Mouse (Mus musculus): ENCODE results near the gene Apoh. TPM values are rescaled to one million over a fixed set of nuclear protein-coding genes. Genes with fewer than 3 reads are reported as not detected.

Gene Apoh
- polyA plus RNA-seq, 1 experiment from 2014 or later = 0.19 TPM

- DNase-seq (ENCODE audit: low spot score) = no peak
- WGBS = 71% methylated on average over 10 of the region's 10 CpGs
Measured at GRCm38 (mm10) chr11:108301796-108302490, 41.2 kb upstream of the Apoh start.

GRCm38 (mm10) chr11:108303787-108304186 lies 39.4 kb upstream of the Apoh start:
- Histone ChIP-seq H3K9me3 (ENCODE audit: control insufficient read depth, low read length) (no peaks in the 10 kb centered on the region), H3K4me3 (ENCODE audit: low read depth, low read length) (no peak overlapping the region), H3K36me3 (ENCODE audit: control insufficient read depth, insufficient read depth, low read length) (no peaks in the 10 kb centered on the region), H3K27me3 (ENCODE audit: control insufficient read depth, insufficient read depth, low read length) (no peaks in the 10 kb centered on the region), H3K9ac (ENCODE audit: low read depth, low read length) (no peak overlapping the region), H3K27ac (ENCODE audit: low read depth, low read length) (no peak overlapping the region), H3K4me2 (replicated peaks; ENCODE audit: low read depth, low read length) (no peak overlapping the region), H3K4me1 (replicated peaks; ENCODE audit: control insufficient read depth, insufficient read depth, low read length) (no peaks in the 10 kb centered on the region)
- DNase-seq (ENCODE audit: low spot score) = no peak
- 96% methylated on average over 4 of the region's 4 CpGs for WGBS
- ATAC-seq (ENCODE audit: low FRiP score) = no peak

More at GRCm38 (mm10) chr11:108301796-108302490, 41.2 kb upstream of the Apoh start:
- H3K9ac ChIP-seq (ENCODE audit: low read depth, low read length) = no peak overlapping the region
- H3K27ac ChIP-seq (ENCODE audit: low read depth, low read length) = no peak overlapping the region
- H3K4me2 ChIP-seq (replicated peaks; ENCODE audit: low read depth, low read length) = no peak overlapping the region
- H3K4me1 ChIP-seq (replicated peaks; ENCODE audit: control insufficient read depth, insufficient read depth, low read length) = no peaks in the 10 kb centered on the region
- H3K4me3 ChIP-seq (ENCODE audit: low read depth, low read length) = no peak overlapping the region
- ATAC-seq (ENCODE audit: low FRiP score) = no peak
- H3K27me3 ChIP-seq (ENCODE audit: control insufficient read depth, insufficient read depth, low read length) = no peaks in the 10 kb centered on the region
- H3K36me3 ChIP-seq (ENCODE audit: control insufficient read depth, insufficient read depth, low read length) = no peaks in the 10 kb centered on the region
- no peaks in the 10 kb centered on the region for H3K9me3 ChIP-seq (ENCODE audit: control insufficient read depth, low read length)

- Histone ChIP-seq H3K9me3 (ENCODE audit: control insufficient read depth, low read length) (no peaks in the 10 kb centered on the region), H3K4me3 (ENCODE audit: low read depth, low read length) (no peak overlapping the region), H3K4me1 (replicated peaks; ENCODE audit: control insufficient read depth, insufficient read depth, low read length) (no peaks in the 10 kb centered on the region), H3K27ac (ENCODE audit: low read depth, low read length) (no peak overlapping the region), H3K36me3 (ENCODE audit: control insufficient read depth, insufficient read depth, low read length) (no peaks in the 10 kb centered on the region), H3K4me2 (replicated peaks; ENCODE audit: low read depth, low read length) (no peak overlapping the region), H3K9ac (ENCODE audit: low read depth, low read length) (no peak overlapping the region), H3K27me3 (ENCODE audit: control insufficient read depth, insufficient read depth, low read length) (no peaks in the 10 kb centered on the region)
- ATAC-seq (ENCODE audit: low FRiP score) (no peak), DNase-seq (ENCODE audit: low spot score) (no peak)
- WGBS = 87% methylated on average over 7 of the region's 7 CpGs
Measured at GRCm38 (mm10) chr11:108307258-108307657, 35.9 kb upstream of the Apoh start.

- no peaks in the 10 kb centered on the region for H3K27me3 ChIP-seq (ENCODE audit: control insufficient read depth, insufficient read depth, low read length)
- ATAC-seq (ENCODE audit: low FRiP score) (no peak), DNase-seq (ENCODE audit: low spot score) (no peak)
- H3K36me3 ChIP-seq (ENCODE audit: control insufficient read depth, insufficient read depth, low read length) = no peaks in the 10 kb centered on the region
- 93% methylated on average over 5 of the region's 5 CpGs for WGBS
- no peak overlapping the region for H3K9ac ChIP-seq (ENCODE audit: low read depth, low read length)
- no peak overlapping the region for H3K4me3 ChIP-seq (ENCODE audit: low read depth, low read length)
- no peaks in the 10 kb centered on the region for H3K4me1 ChIP-seq (replicated peaks; ENCODE audit: control insufficient read depth, insufficient read depth, low read length)
- no peaks in the 10 kb centered on the region for H3K9me3 ChIP-seq (ENCODE audit: control insufficient read depth, low read length)
- no peak overlapping the region for H3K4me2 ChIP-seq (replicated peaks; ENCODE audit: low read depth, low read length)
- H3K27ac ChIP-seq (ENCODE audit: low read depth, low read length) = no peak overlapping the region
Measured at GRCm38 (mm10) chr11:108308253-108308652, 34.9 kb upstream of the Apoh start.

DNA sequence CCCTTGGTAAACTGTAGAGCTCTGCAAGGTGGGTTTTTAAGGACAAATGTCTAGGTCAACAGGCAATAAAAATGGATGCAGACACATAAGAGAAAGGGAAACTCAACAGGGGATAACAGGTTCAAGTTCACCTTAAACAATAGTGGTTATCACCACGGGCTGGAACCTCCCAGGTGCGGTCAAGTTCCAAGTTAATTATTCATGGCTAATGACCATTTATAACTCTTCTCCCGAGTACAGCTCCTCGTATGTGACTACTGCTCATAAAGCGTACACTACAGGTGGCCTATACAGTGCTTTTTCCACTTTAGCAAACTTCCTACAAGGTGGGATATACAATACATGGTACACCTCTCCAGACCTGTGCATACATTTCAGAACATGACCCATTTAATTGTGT lies 33.4 kb upstream of the Apoh start:
- no peak overlapping the region for H3K4me2 ChIP-seq (replicated peaks; ENCODE audit: low read depth, low read length)
- no peak overlapping the region for H3K9ac ChIP-seq (ENCODE audit: low read depth, low read length)
- DNase-seq (ENCODE audit: low spot score) (no peak), ATAC-seq (ENCODE audit: low FRiP score) (no peak)
- no peaks in the 10 kb centered on the region for H3K27me3 ChIP-seq (ENCODE audit: control insufficient read depth, insufficient read depth, low read length)
- 90% methylated on average over 5 of the region's 5 CpGs for WGBS
- no peak overlapping the region for H3K4me3 ChIP-seq (ENCODE audit: low read depth, low read length)
- H3K36me3 ChIP-seq (ENCODE audit: control insufficient read depth, insufficient read depth, low read length) = no peaks in the 10 kb centered on the region
- no peaks in the 10 kb centered on the region for H3K4me1 ChIP-seq (replicated peaks; ENCODE audit: control insufficient read depth, insufficient read depth, low read length)
- no peaks in the 10 kb centered on the region for H3K9me3 ChIP-seq (ENCODE audit: control insufficient read depth, low read length)
- H3K27ac ChIP-seq (ENCODE audit: low read depth, low read length) = no peak overlapping the region

GRCm38 (mm10) chr11:108311912-108312311 lies 31.2 kb upstream of the Apoh start:
- Histone ChIP-seq H3K27me3 (ENCODE audit: control insufficient read depth, insufficient read depth, low read length) (no peaks in the 10 kb centered on the region), H3K4me2 (replicated peaks; ENCODE audit: low read depth, low read length) (no peak overlapping the region)

DNA sequence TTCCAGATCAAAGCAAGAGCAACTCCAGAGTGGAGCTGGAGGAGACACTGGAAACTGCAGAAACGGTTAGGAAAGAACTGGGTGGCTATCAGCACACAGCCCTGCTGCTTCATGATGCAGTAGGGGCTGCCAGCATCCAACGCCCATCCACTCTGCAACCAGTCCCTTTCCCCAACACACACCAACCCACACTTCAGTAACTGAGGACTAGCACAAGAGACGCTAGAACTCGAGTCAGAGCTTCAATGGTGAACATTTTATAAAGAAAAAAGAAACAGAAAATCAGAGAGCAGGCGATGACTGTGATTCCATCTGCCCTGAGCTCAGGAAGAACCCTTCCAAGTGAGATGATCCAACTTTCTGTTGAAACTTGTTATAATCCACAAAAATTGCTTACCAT lies 30.6 kb upstream of the Apoh start:
- H3K27me3 ChIP-seq (ENCODE audit: control insufficient read depth, insufficient read depth, low read length) = no peaks in the 10 kb centered on the region
- DNase-seq (ENCODE audit: low spot score) = no peak
- no peak for ATAC-seq (ENCODE audit: low FRiP score)
- no peak overlapping the region for H3K4me3 ChIP-seq (ENCODE audit: low read depth, low read length)
- 78% methylated on average over 5 of the region's 5 CpGs for WGBS
- no peak overlapping the region for H3K27ac ChIP-seq (ENCODE audit: low read depth, low read length)
- H3K4me2 ChIP-seq (replicated peaks; ENCODE audit: low read depth, low read length) = no peak overlapping the region
- no peaks in the 10 kb centered on the region for H3K4me1 ChIP-seq (replicated peaks; ENCODE audit: control insufficient read depth, insufficient read depth, low read length)
- H3K9me3 ChIP-seq (ENCODE audit: control insufficient read depth, low read length) = no peaks in the 10 kb centered on the region
- H3K9ac ChIP-seq (ENCODE audit: low read depth, low read length) = no peak overlapping the region
- H3K36me3 ChIP-seq (ENCODE audit: control insufficient read depth, insufficient read depth, low read length) = no peaks in the 10 kb centered on the region

More at GRCm38 (mm10) chr11:108311912-108312311, 31.2 kb upstream of the Apoh start:
- Histone ChIP-seq H3K4me3 (ENCODE audit: low read depth, low read length) (no peak overlapping the region), H3K9me3 (ENCODE audit: control insufficient read depth, low read length) (no peaks in the 10 kb centered on the region), H3K36me3 (ENCODE audit: control insufficient read depth, insufficient read depth, low read length) (no peaks in the 10 kb centered on the region), H3K4me1 (replicated peaks; ENCODE audit: control insufficient read depth, insufficient read depth, low read length) (no peaks in the 10 kb centered on the region), H3K9ac (ENCODE audit: low read depth, low read length) (no peak overlapping the region), H3K27ac (ENCODE audit: low read depth, low read length) (no peak overlapping the region)
- ATAC-seq (ENCODE audit: low FRiP score) (no peak), DNase-seq (ENCODE audit: low spot score) (no peak)
- WGBS = 76% methylated on average over 2 of the region's 2 CpGs

GRCm38 (mm10) chr11:108315736-108316135 lies 27.4 kb upstream of the Apoh start:
- no peak for ATAC-seq (ENCODE audit: low FRiP score)

GRCm38 (mm10) chr11:108317878-108318277 lies 25.3 kb upstream of the Apoh start:
- no peaks in the 10 kb centered on the region for H3K4me1 ChIP-seq (replicated peaks; ENCODE audit: control insufficient read depth, insufficient read depth, low read length)
- H3K4me3 ChIP-seq (ENCODE audit: low read depth, low read length) = no peak overlapping the region
- WGBS = 76% methylated on average over 6 of the region's 6 CpGs
- no peak for DNase-seq (ENCODE audit: low spot score)
- no peak overlapping the region for H3K9ac ChIP-seq (ENCODE audit: low read depth, low read length)
- no peaks in the 10 kb centered on the region for H3K36me3 ChIP-seq (ENCODE audit: control insufficient read depth, insufficient read depth, low read length)
- no peaks in the 10 kb centered on the region for H3K27me3 ChIP-seq (ENCODE audit: control insufficient read depth, insufficient read depth, low read length)
- no peaks in the 10 kb centered on the region for H3K9me3 ChIP-seq (ENCODE audit: control insufficient read depth, low read length)
- no peak overlapping the region for H3K4me2 ChIP-seq (replicated peaks; ENCODE audit: low read depth, low read length)
- no peak overlapping the region for H3K27ac ChIP-seq (ENCODE audit: low read depth, low read length)
- no peak for ATAC-seq (ENCODE audit: low FRiP score)

More at GRCm38 (mm10) chr11:108315736-108316135, 27.4 kb upstream of the Apoh start:
- no peak overlapping the region for H3K27ac ChIP-seq (ENCODE audit: low read depth, low read length)
- no peaks in the 10 kb centered on the region for H3K36me3 ChIP-seq (ENCODE audit: control insufficient read depth, insufficient read depth, low read length)
- no peak overlapping the region for H3K9ac ChIP-seq (ENCODE audit: low read depth, low read length)
- WGBS = 86% methylated on average over 7 of the region's 7 CpGs
- DNase-seq (ENCODE audit: low spot score) = no peak
- H3K4me2 ChIP-seq (replicated peaks; ENCODE audit: low read depth, low read length) = no peak overlapping the region
- no peaks in the 10 kb centered on the region for H3K27me3 ChIP-seq (ENCODE audit: control insufficient read depth, insufficient read depth, low read length)
- no peak overlapping the region for H3K4me3 ChIP-seq (ENCODE audit: low read depth, low read length)
- no peaks in the 10 kb centered on the region for H3K4me1 ChIP-seq (replicated peaks; ENCODE audit: control insufficient read depth, insufficient read depth, low read length)
- H3K9me3 ChIP-seq (ENCODE audit: control insufficient read depth, low read length) = no peaks in the 10 kb centered on the region

All from hindbrain, embryonic 11.5 days (tissue).